Mouse (Mus musculus) brown adipose tissue, adult 24 weeks (tissue): ENCODE data around the gene Xylb. TPM values are rescaled to one million over a fixed set of nuclear protein-coding genes. Genes with fewer than 3 reads are reported as not detected.

Source experiments
- H3K27ac ChIP-seq: fragments of 200-500 bp; replicated peaks from 2 replicates; pipeline ENCODE4 v1.5.1; 2012; ENCODE audit warnings: low read depth, mild to moderate bottlenecking, low read length
- H3K4me1 ChIP-seq: fragments of 200-500 bp; 2 replicates; pipeline ENCODE4 v1.6.1; 2012; ENCODE audit warnings: low read length, mixed read lengths; ENCODE audit not compliant: control insufficient read depth, insufficient read depth, insufficient read length
- H3K4me3 ChIP-seq: fragments of 200-500 bp; 2 replicates; pipeline ENCODE4 v1.5.1; 2012; ENCODE audit warnings: low read depth, mild to moderate bottlenecking, low read length, moderate library complexity; ENCODE audit not compliant: insufficient read depth
- polyA plus RNA-seq: library from polyadenylated mRNA; stranded (reverse); fragments of >200 nt; gene quantifications from 2 replicates; pipeline ENCODE4 v1.2.4, GENCODE M21; 2012; ENCODE audit not compliant: missing spikeins, insufficient read depth, insufficient read length

The Xylb gene
- polyA plus RNA-seq, result 1.2 and 1.7 TPM in 2 replicates

DNA sequence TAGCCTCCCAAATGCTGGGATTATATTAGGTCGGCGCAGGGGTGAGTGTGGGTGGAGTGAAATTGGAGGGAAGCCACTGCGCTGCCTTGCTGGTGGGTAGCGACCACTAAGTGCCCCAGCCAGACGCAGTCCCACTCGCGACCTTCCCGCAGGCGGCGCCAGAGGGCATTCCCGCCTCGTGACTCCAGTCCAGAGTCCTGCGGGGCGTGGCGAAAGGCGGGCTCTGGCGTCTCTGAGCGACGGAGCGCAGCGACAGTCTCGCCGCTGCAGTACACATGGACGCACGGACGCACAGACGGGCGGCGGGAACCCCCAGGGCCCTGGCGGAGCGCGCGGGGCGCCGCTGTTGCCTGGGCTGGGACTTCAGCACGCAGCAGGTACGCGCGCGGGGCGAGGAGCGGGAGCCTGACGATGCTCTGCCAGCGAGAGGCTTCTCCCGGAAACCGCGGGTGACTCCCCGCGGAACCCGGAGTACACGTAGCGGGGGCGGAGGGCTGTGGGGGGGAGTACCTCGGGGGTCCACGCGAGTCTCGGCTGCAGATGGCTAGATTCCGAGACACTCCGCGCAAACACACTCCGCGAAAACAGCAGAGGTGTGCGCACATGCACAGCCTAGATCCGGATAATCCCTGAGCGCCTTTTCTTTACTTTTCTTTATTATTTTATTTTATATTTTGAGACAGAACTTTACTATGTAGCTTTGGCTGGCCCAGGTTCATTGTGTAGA is at the start of gene Xylb:
Xylb (plus strand) TSS at position 51 of the 727 bp plus-strand sequence.
- Histone ChIP-seq H3K4me3 (peak within 1 kb of the TSS; percentile 76), H3K27ac (no peak within 1 kb of the TSS), H3K4me1 (no peaks in the 10 kb centered on the region)

GRCm38 (mm10) chr9:119309067-119309466 is 48.1 kb upstream of the Xylb start:
- Histone ChIP-seq H3K4me3 (no peak overlapping the region), H3K27ac (no peak overlapping the region), H3K4me1 (no peaks in the 10 kb centered on the region)

DNA sequence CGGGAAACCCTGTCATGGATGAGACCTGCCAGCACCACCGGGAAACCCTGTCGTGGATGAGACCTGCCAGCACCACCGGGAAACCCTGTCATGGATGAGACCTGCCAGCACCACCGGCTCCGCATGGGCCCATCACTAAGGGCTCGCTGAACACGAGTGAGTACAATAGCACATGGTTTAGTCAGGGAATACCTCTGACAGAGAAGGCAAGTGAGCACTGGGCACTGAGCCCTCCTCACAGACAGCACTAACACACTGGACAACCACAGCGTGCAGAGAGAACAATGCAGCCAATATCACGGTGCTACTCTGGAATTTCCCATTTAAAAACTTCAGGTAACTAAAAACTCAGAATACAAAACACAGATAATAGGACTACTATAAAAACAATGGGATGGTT is 44.1 kb upstream of the Xylb start:
- no peak overlapping the region for H3K27ac ChIP-seq
- H3K4me1 ChIP-seq, result no peaks in the 10 kb centered on the region
- no peak overlapping the region for H3K4me3 ChIP-seq

DNA sequence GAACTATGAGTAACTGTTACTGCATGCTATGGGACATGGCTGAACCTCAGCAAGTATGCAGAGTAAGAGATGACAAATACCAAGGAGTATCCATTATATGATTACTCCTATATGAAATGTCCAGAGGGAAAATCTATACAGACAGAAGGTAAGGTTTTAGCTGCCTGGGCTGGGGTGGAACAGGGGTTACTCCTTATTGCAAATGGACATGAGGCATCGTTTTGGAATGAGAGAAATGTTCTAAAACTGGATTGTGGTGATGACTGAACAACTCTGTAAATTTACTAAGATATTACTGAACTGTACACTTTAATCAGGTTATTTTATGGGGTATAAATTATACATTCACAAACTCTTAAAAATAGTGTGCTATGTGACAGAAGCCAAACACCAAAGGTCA is 38.3 kb upstream of the Xylb start:
- Histone ChIP-seq H3K4me1 (no peaks in the 10 kb centered on the region), H3K4me3 (no peak overlapping the region), H3K27ac (no peak overlapping the region)

DNA sequence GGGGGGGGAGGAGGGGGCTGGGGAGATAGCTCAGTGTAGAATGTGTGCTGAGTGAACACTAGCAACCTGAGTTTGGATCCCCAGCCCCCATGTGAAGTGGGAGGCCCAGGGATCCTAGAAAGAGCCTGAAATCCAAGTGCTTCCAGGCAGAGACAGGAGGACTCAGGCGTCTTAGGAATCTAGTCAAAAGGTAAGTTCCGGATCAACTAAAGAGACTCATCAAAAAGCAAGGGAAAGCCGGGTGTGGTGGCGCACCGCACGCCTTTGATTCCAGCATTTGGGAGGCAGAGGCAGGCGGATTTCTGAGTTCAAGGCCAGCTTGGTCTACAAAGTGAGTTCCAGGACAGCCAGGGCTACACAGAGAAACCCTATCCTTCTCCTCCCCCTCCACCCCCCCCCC is 36.7 kb upstream of the Xylb start:
- Histone ChIP-seq H3K4me3 (no peak overlapping the region), H3K4me1 (no peaks in the 10 kb centered on the region)

DNA sequence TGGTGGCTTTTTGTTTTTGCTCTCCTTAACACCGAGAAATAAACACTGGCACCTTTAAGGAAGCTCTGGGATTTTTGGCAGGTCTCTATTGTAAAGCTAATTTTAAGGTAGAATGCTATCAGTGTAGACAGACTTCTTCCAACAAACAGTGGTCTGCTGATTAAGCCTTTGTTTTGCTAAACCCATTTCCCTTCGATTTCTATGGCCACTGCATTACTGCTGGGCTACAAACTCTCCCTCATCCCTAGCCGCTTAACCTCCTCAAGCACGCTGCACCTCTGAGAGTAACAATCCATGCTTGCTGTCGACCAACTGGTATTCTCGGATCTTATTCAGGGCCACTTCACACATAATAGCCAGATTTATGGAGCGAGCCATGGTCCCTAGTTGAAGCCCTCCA is 36.2 kb upstream of the Xylb start:
- Histone ChIP-seq H3K4me3 (peak overlapping the region; percentile 66), H3K27ac (no peak overlapping the region), H3K4me1 (no peaks in the 10 kb centered on the region)

More for the DNA sequence above, 36.7 kb upstream of the Xylb start:
- no peak overlapping the region for H3K27ac ChIP-seq

DNA sequence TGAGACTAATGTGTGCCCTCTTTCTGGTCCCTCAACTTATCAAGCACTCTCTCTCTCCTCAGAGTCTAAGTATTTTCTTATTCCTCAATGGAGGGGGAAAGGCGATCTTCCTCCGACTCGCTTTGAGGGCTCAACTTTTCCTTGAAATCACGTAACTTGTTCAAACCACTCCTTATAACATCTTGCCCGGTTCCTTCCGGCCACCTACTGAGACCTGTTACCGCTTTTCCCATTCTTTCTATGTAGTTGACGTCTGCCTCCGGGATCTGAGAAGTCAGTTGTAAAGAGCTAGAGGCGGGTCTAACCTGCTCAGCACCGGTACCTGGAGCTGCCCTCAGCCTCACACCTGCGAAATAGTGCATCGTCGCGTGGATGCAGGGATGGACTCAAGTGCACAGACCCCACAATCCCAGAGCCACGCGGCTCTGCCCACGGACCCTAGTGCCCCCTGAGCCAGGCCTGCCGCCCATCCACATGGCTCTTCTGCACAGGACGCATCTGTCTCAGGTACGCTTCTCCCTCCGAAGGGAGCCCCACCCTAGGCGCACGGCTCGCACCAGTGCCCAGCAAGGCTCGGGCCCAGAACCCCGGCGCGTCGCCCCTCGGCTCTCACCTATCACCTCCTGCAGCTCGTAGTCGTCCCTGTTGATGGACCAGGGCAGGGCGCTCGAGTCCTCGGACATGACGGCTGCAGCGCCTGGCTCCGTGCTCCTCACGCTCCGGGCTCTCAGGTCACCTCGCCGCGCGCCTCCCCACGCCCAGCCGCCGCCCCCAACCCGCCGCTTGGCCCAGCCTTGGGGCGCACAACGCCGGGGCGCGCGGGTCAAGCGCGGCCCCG is 35.6 kb upstream of the Xylb start:
- H3K4me3 ChIP-seq, result peak overlapping the region; percentile 66
- H3K4me1 ChIP-seq, result no peaks in the 10 kb centered on the region
- H3K27ac ChIP-seq, result peak overlapping the region; percentile 28; the same call in 1 of the 2 replicates

GRCm38 (mm10) chr9:119322289-119323259 is 34.6 kb upstream of the Xylb start, which contains the start of gene Oxsr1:
Gene Oxsr1, minus strand, starts transcription at chr9:119322427.
- Histone ChIP-seq H3K27ac (peak within 1 kb of the TSS; percentile 97), H3K4me3 (peak within 1 kb of the TSS; percentile 72), H3K4me1 (no peaks in the 10 kb centered on the region)

DNA sequence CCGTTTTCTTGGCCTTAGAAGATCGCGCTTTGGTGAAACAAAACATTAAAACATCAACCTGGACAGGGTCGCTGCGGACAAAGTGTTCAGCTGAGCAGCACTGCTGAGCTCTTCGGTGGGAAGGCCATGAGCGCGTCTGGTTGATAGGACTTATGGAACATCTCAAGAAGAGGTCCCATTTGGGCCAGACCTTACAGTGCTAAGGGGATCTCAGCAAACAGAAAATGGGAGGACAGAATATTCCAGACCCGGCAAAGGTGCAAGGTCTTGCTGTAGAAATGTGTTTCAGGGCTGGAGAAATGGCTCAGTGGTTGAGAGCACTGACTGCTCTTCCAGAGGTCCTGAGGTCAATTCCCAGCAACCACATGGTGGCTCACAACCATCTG is 33.9 kb upstream of the Xylb start:
- H3K4me1 ChIP-seq, result no peaks in the 10 kb centered on the region
- H3K27ac ChIP-seq, result peak overlapping the region; percentile 97
- peak overlapping the region; percentile 72 for H3K4me3 ChIP-seq

DNA sequence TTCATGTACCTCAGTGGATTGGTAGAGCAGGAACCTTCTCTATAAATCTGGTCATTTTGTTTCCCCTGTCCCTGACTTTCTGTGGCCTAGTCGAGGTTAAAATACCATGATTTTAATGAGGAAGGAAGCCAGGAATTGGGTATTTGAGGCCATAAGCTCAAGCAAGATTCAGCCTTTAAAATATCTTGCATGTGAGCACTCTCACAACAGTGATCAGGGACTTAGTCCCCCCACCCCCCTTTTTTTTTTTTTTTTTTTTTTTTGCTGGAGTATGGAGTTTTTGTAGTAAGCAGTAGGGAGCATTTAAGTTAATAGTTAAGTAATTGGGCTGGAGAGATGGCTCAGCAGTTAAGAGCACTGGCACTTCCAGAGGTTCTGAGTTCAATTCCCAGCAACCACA is 33.1 kb upstream of the Xylb start:
- H3K4me1 ChIP-seq, result no peaks in the 10 kb centered on the region
- H3K27ac ChIP-seq, result no peak overlapping the region
- no peak overlapping the region for H3K4me3 ChIP-seq

DNA sequence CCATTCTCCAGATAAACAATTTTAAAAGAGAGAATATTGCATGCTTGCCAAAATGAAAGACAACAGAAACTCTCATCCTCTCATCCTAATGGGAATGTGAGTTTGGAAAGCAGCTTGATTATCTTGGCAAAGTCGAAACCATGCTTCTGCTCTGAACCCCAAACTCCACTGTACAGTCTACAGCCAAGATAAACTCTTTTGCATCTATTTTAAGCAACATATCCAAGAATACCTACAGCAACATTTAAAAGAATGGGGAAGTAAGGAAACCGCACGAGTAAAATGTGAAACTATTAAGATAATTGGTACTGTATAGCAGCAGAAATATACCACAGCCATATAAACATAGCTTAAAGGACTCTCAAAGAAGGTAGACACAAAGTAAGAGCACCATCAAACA is 28.7 kb upstream of the Xylb start:
- H3K4me3 ChIP-seq, result no peak overlapping the region
- H3K27ac ChIP-seq, result no peak overlapping the region
- no peaks in the 10 kb centered on the region for H3K4me1 ChIP-seq

- no peak overlapping the region for H3K4me3 ChIP-seq
- no peak overlapping the region for H3K27ac ChIP-seq
- H3K4me1 ChIP-seq, result peaks cover 11% of the 10 kb centered on the region
These were observed 26.8 kb upstream of the Xylb start for GRCm38 (mm10) chr9:119330186-119330963.

GRCm38 (mm10) chr9:119334324-119334723 is 22.9 kb upstream of the Xylb start:
- Histone ChIP-seq H3K4me3 (no peak overlapping the region), H3K4me1 (peaks cover 14% of the 10 kb centered on the region), H3K27ac (peak overlapping the region; percentile 2; the same call in 1 of the 2 replicates)

- H3K27ac ChIP-seq, result 0 out of 2 replicates have a peak overlapping the region, but pooled peaks have one; percentile 2
- peaks cover 14% of the 10 kb centered on the region for H3K4me1 ChIP-seq
- no peak overlapping the region for H3K4me3 ChIP-seq
These were observed 22.3 kb upstream of the Xylb start for GRCm38 (mm10) chr9:119334834-119335233.
